Mouse (Mus musculus): ENCODE measurements around the gene Gm20388.

GRCm38 (mm10) chr8:120261338-120262120, 350.9 kb downstream of the Gm20388 start:
- TF ChIP-seq CTCF (IDR thresholded peaks at IDR 0.05; ENCODE audit: low read depth) (no peak), EP300 (IDR thresholded peaks at IDR 0.05; ENCODE audit: low read depth) (no peak)
